Mouse (Mus musculus): Measurements from ENCODE around the gene Lamb1. TPM values are rescaled to one million over a fixed set of nuclear protein-coding genes. Genes with fewer than 3 reads are reported as not detected.

Lamb1 gene
- polyA plus RNA-seq, 2 experiments = 67.2 to 76.6 TPM

DNA sequence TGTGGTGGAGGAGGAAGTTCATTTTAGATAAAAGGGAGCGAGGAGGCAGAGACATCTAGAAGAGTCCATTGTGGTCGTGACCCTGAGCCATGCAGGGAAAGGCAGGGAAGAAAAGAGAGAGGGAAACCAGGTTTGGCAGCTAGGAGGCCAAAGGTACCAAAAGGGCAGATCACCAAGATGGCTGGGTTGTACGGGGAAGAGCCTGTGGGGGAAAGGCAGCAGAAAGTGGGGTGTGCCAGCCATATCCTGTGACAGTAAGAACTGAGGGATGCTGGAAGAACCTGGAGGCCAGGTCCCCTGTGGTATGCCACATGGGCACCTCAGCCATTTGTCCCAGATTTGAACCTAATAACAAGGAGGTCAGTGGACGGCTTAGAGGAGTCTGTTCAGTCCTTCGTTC, 47.2 kb downstream of the Lamb1 start:
- TF ChIP-seq POLR2A (IDR thresholded peaks at IDR 0.05; ENCODE audit: borderline replicate concordance, extremely low read depth, insufficient read depth, insufficient read length) = no peak
- no peaks in the 10 kb centered on the region for H3K27me3 ChIP-seq (ENCODE audit: control insufficient read depth, insufficient read depth, low read length)
- WGBS = 90% methylated on average over 5 of the region's 5 CpGs
- peaks cover 96% of the 10 kb centered on the region for H3K36me3 ChIP-seq (ENCODE audit: control insufficient read depth, insufficient read depth, low read length)
- no peak overlapping the region for H3K9ac ChIP-seq (ENCODE audit: low read depth, low read length, severe bottlenecking)
- no peak overlapping the region for H3K27ac ChIP-seq (replicated peaks; ENCODE audit: low read depth, low read length)
- H3K9me3 ChIP-seq (ENCODE audit: control insufficient read depth, low read length) = peaks cover 8% of the 10 kb centered on the region
- DNase-seq (ENCODE audit: low spot score) = no peak
- no peaks in the 10 kb centered on the region for H3K4me1 ChIP-seq (ENCODE audit: control insufficient read depth, insufficient read depth, low read length)
- H3K4me3 ChIP-seq (replicated peaks; ENCODE audit: low read length) = no peak overlapping the region
- ATAC-seq (ENCODE audit: low FRiP score, low read depth) = no peak
- no peak overlapping the region for H3K4me2 ChIP-seq (replicated peaks; ENCODE audit: low read depth, low read length, severe bottlenecking)

DNA sequence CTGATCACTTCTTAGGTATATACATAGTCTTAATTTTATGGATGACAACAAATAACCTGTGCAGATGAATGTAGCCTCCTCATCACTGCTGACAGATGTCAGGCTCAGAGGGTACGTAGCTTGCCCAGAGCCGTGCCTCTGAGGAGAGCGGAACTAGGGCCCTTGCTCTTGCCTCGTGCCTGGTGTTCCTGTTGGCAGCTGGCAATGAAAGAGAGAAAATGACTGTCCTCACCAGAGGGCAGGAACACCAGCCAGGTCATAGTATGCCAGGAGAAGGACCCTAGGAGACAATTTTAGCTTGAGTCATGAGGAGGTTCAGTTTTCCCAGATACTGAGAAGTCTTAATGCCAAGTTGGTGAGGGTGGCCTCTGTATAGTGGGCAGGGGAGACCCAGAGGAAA, 48.1 kb downstream of the Lamb1 start:
- no peaks in the 10 kb centered on the region for H3K4me1 ChIP-seq (ENCODE audit: control insufficient read depth, insufficient read depth, low read length)
- no peak overlapping the region for H3K4me3 ChIP-seq (replicated peaks; ENCODE audit: low read length)
- no peak for ATAC-seq (ENCODE audit: low FRiP score, low read depth)
- H3K9me3 ChIP-seq (ENCODE audit: control insufficient read depth, low read length) = peaks cover 8% of the 10 kb centered on the region
- TF ChIP-seq POLR2A (IDR thresholded peaks at IDR 0.05; ENCODE audit: borderline replicate concordance, extremely low read depth, insufficient read depth, insufficient read length) = no peak
- no peak overlapping the region for H3K4me2 ChIP-seq (replicated peaks; ENCODE audit: low read depth, low read length, severe bottlenecking)
- H3K9ac ChIP-seq (ENCODE audit: low read depth, low read length, severe bottlenecking) = no peak overlapping the region
- no peak overlapping the region for H3K27ac ChIP-seq (replicated peaks; ENCODE audit: low read depth, low read length)
- WGBS = 92% methylated on average over 4 of the region's 4 CpGs
- no peaks in the 10 kb centered on the region for H3K27me3 ChIP-seq (ENCODE audit: control insufficient read depth, insufficient read depth, low read length)
- H3K36me3 ChIP-seq (ENCODE audit: control insufficient read depth, insufficient read depth, low read length) = peaks cover 97% of the 10 kb centered on the region
- no peak for DNase-seq (ENCODE audit: low spot score)

DNA sequence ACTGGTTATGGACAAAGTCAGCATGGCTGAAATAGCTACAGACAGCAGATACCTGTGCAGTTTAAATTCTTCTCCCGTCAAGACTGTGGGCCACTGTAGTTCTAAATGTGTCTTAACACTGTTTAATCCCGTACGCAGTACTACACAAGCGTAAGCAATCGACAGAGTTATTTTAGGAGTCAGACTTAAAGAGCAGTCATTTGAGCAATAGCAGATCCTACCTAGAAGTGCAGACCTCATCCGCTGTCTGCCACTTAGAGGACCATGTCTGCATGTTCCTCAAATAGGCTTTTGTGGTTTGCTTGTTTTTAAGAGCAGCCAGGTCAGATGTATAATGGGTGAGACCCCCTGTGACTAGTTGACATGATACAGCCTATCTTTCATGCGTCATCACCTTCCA, 49.3 kb downstream of the Lamb1 start:
- Histone ChIP-seq H3K9ac (ENCODE audit: low read depth, low read length, severe bottlenecking) (no peak overlapping the region), H3K9me3 (ENCODE audit: control insufficient read depth, low read length) (peaks cover 8% of the 10 kb centered on the region), H3K4me2 (replicated peaks; ENCODE audit: low read depth, low read length, severe bottlenecking) (no peak overlapping the region), H3K4me3 (replicated peaks; ENCODE audit: low read length) (no peak overlapping the region), H3K27ac (replicated peaks; ENCODE audit: low read depth, low read length) (no peak overlapping the region), H3K27me3 (ENCODE audit: control insufficient read depth, insufficient read depth, low read length) (no peaks in the 10 kb centered on the region), H3K4me1 (ENCODE audit: control insufficient read depth, insufficient read depth, low read length) (no peaks in the 10 kb centered on the region), H3K36me3 (ENCODE audit: control insufficient read depth, insufficient read depth, low read length) (peaks cover 97% of the 10 kb centered on the region)
- WGBS = 92% methylated on average over 7 of the region's 7 CpGs
- no peak for TF ChIP-seq POLR2A (IDR thresholded peaks at IDR 0.05; ENCODE audit: borderline replicate concordance, extremely low read depth, insufficient read depth, insufficient read length)
- no peak for ATAC-seq (ENCODE audit: low FRiP score, low read depth)
- DNase-seq (ENCODE audit: low spot score) = no peak

DNA sequence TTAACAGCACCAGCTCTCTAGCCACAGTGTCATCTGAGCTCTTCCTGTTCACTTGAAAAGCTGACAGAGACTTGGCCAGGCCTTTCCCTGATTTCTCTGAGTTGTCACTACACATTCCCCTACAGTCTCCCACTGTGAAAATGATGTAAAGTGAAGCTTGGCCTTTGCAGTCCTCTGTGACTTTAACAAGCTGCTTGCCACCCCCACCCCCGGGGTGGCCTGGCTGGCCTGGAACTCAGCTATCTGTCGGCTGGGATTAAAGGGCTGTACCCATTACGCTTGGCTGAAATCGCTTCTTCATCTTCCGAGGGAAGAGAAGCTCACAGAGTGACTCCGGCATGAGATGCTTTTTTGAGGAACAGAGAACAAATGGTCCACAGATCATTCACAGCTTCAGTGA, 50.9 kb downstream of the Lamb1 start:
- ATAC-seq (ENCODE audit: low FRiP score, low read depth) (no peak), DNase-seq (ENCODE audit: low spot score) (no peak)
- Histone ChIP-seq H3K27me3 (ENCODE audit: control insufficient read depth, insufficient read depth, low read length) (no peaks in the 10 kb centered on the region), H3K9ac (ENCODE audit: low read depth, low read length, severe bottlenecking) (no peak overlapping the region), H3K36me3 (ENCODE audit: control insufficient read depth, insufficient read depth, low read length) (peaks cover 89% of the 10 kb centered on the region), H3K4me3 (replicated peaks; ENCODE audit: low read length) (no peak overlapping the region), H3K9me3 (ENCODE audit: control insufficient read depth, low read length) (peaks cover 8% of the 10 kb centered on the region), H3K4me2 (replicated peaks; ENCODE audit: low read depth, low read length, severe bottlenecking) (no peak overlapping the region), H3K27ac (replicated peaks; ENCODE audit: low read depth, low read length) (no peak overlapping the region), H3K4me1 (ENCODE audit: control insufficient read depth, insufficient read depth, low read length) (peaks cover 9% of the 10 kb centered on the region)
- WGBS = 73% methylated on average over 6 of the region's 6 CpGs
- TF ChIP-seq POLR2A (IDR thresholded peaks at IDR 0.05; ENCODE audit: borderline replicate concordance, extremely low read depth, insufficient read depth, insufficient read length) = no peak

DNA sequence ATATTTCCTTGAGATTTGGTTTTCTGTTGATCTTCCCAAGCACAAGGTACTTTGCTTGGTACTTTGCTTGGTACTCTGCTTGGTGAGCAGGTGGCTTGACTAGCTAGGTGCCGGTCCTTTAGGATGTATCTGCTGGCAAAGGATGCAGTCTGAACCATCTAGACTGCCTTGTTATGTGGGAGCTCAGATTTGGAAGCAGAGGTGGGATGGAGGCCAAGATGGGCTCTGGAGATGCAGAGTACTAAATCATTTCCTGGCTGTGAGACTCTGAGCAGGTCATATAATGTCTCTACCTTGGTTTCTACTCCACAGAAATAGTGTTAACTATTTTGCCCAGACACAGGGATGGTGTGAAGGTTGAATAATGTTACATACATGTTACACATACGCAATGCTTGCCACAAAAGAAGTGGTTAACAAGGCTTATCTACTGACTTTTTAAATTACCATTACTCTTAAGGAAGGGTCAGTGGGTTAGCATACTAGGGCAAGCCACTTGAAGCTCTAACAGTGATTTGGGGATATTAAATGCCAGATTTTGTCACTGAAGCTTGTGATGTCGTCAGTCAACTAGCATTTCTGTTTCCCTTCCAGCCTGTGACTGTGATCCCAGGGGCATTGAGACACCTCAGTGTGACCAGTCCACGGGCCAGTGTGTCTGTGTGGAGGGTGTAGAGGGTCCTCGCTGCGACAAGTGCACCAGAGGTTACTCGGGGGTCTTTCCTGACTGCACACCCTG, 52.8 kb downstream of the Lamb1 start:
- Histone ChIP-seq H3K4me2 (replicated peaks; ENCODE audit: low read depth, low read length, severe bottlenecking) (no peak overlapping the region), H3K9ac (ENCODE audit: low read depth, low read length, severe bottlenecking) (no peak overlapping the region), H3K27me3 (ENCODE audit: control insufficient read depth, insufficient read depth, low read length) (no peaks in the 10 kb centered on the region), H3K4me1 (ENCODE audit: control insufficient read depth, insufficient read depth, low read length) (peaks cover 22% of the 10 kb centered on the region), H3K27ac (replicated peaks; ENCODE audit: low read depth, low read length) (no peak overlapping the region), H3K4me3 (replicated peaks; ENCODE audit: low read length) (no peak overlapping the region), H3K9me3 (ENCODE audit: control insufficient read depth, low read length) (peaks cover 8% of the 10 kb centered on the region), H3K36me3 (ENCODE audit: control insufficient read depth, insufficient read depth, low read length) (peaks cover 72% of the 10 kb centered on the region)
- DNase-seq (ENCODE audit: low spot score) (no peak), ATAC-seq (ENCODE audit: low FRiP score, low read depth) (no peak)
- WGBS = 93% methylated on average over 7 of the region's 7 CpGs
- TF ChIP-seq POLR2A (IDR thresholded peaks at IDR 0.05; ENCODE audit: borderline replicate concordance, extremely low read depth, insufficient read depth, insufficient read length) = no peak
